Mouse (Mus musculus) forebrain, embryonic 11.5 days (tissue): ENCODE data around the gene Enox1. TPM values are rescaled to one million over a fixed set of nuclear protein-coding genes. Genes with fewer than 3 reads are reported as not detected.

ENCODE experiments used
- ATAC-seq: fragments of 200-750 bp; cut with Nextera tagmentation; replicated peaks from 2 replicates; pipeline ENCODE4 v1.8.0; 2017; ENCODE audit warnings: moderate TSS enrichment; ENCODE audit not compliant: low FRiP score
- DNase-seq: peaks from one replicate; pipeline ENCODE4 v3.0.0-alpha.2; 2017; ENCODE audit warnings: low spot score
- H3K27ac ChIP-seq: fragments of 300-500 bp; sonication (generic); 2 replicates; pipeline ENCODE4 v1.5.1; 2014; ENCODE audit warnings: low read depth, low read length
- H3K27me3 ChIP-seq: fragments of 300-500 bp; sonication (generic); 2 replicates; pipeline ENCODE4 v1.6.1; 2014; ENCODE audit warnings: mild to moderate bottlenecking, low read length, mixed read lengths; ENCODE audit not compliant: control insufficient read depth, insufficient read depth
- H3K36me3 ChIP-seq: fragments of 300-500 bp; sonication (generic); 2 replicates; pipeline ENCODE4 v1.6.1; 2014; ENCODE audit warnings: mild to moderate bottlenecking, low read length, moderate library complexity, mixed read lengths; ENCODE audit not compliant: control insufficient read depth, insufficient read depth
- H3K4me1 ChIP-seq: fragments of 300-500 bp; sonication (generic); replicated peaks from 2 replicates; pipeline ENCODE4 v1.6.1; 2014; ENCODE audit warnings: low read length, mixed read lengths; ENCODE audit not compliant: control insufficient read depth, insufficient read depth
- H3K4me2 ChIP-seq: fragments of 300-500 bp; sonication (generic); 2 replicates; pipeline ENCODE4 v1.6.1; 2014; ENCODE audit warnings: low read depth, mild to moderate bottlenecking, low read length, moderate library complexity, mixed read lengths; ENCODE audit not compliant: severe bottlenecking
- H3K4me3 ChIP-seq: fragments of 300-500 bp; sonication (generic); 2 replicates; pipeline ENCODE4 v1.5.1; 2014; ENCODE audit warnings: low read depth, low read length
- H3K9ac ChIP-seq: fragments of 300-500 bp; sonication (generic); 2 replicates; pipeline ENCODE4 v1.6.1; 2014; ENCODE audit warnings: low read length
- H3K9me3 ChIP-seq: fragments of 300-500 bp; sonication (generic); 2 replicates; pipeline ENCODE4 v1.6.1; 2016; ENCODE audit warnings: low read length, mixed read lengths; ENCODE audit not compliant: control insufficient read depth
- WGBS: fragments of 180-500 bp; shearing (Covaris S2); extraction: QIAGEN DNeasy Blood & Tissue Kit; methylation state at CpG from one replicate; pipeline ENCODE4 v1.1.7; 2014; 5-methylcytosine and 5-hydroxymethylcytosine counted together
- polyA plus RNA-seq: library from polyadenylated mRNA; unstranded; fragments of >200 nt; fragmentation: Nextera tagmentation; extraction: Ambion mirVana; gene quantifications from 2 replicates; pipeline ENCODE4 v1.2.1, GENCODE M21; 2014

The Enox1 gene
- polyA plus RNA-seq, 1 experiment from 2014 or later: 22.6 TPM

- 70% methylated on average over 11 of the region's 11 CpGs for WGBS
- Histone ChIP-seq H3K27me3 (no peaks in the 10 kb centered on the region), H3K4me1 (no peaks in the 10 kb centered on the region), H3K9ac (no peak overlapping the region), H3K27ac (no peak overlapping the region), H3K36me3 (no peaks in the 10 kb centered on the region), H3K4me2 (no peak overlapping the region), H3K4me3 (no peak overlapping the region), H3K9me3 (no peaks in the 10 kb centered on the region)
- ATAC-seq (no peak), DNase-seq (no peak)
Observed at GRCm38 (mm10) chr14:77343662-77344340, 187.2 kb downstream of the Enox1 start.

GRCm38 (mm10) chr14:77346296-77346695, 189.7 kb downstream of the Enox1 start:
- 91% methylated on average over 3 of the region's 3 CpGs for WGBS
- DNase-seq: no peak
- no peak overlapping the region for H3K4me3 ChIP-seq
- no peaks in the 10 kb centered on the region for H3K4me1 ChIP-seq
- H3K36me3 ChIP-seq: no peaks in the 10 kb centered on the region
- H3K4me2 ChIP-seq: no peak overlapping the region
- no peaks in the 10 kb centered on the region for H3K9me3 ChIP-seq
- H3K9ac ChIP-seq: no peak overlapping the region
- no peak overlapping the region for H3K27ac ChIP-seq
- ATAC-seq: no peak
- no peaks in the 10 kb centered on the region for H3K27me3 ChIP-seq

- H3K36me3 ChIP-seq: no peaks in the 10 kb centered on the region
- ATAC-seq: no peak
- no peak overlapping the region for H3K27ac ChIP-seq
- H3K9me3 ChIP-seq: no peaks in the 10 kb centered on the region
- no peak overlapping the region for H3K4me2 ChIP-seq
- no peaks in the 10 kb centered on the region for H3K4me1 ChIP-seq
- DNase-seq: no peak
- WGBS: 91% methylated on average over 2 of the region's 2 CpGs
- no peak overlapping the region for H3K9ac ChIP-seq
- no peak overlapping the region for H3K4me3 ChIP-seq
- H3K27me3 ChIP-seq: no peaks in the 10 kb centered on the region
Observed at GRCm38 (mm10) chr14:77351803-77352352, 195.3 kb downstream of the Enox1 start.

GRCm38 (mm10) chr14:77362662-77363061, 206.1 kb downstream of the Enox1 start:
- Histone ChIP-seq H3K9ac (no peak overlapping the region), H3K4me1 (no peaks in the 10 kb centered on the region), H3K36me3 (no peaks in the 10 kb centered on the region), H3K27ac (no peak overlapping the region), H3K9me3 (no peaks in the 10 kb centered on the region), H3K4me3 (no peak overlapping the region), H3K4me2 (no peak overlapping the region), H3K27me3 (no peaks in the 10 kb centered on the region)
- WGBS: 84% methylated on average over 4 of the region's 4 CpGs
- no peak for DNase-seq
- no peak for ATAC-seq

GRCm38 (mm10) chr14:77368411-77368810, 211.8 kb downstream of the Enox1 start:
- no peaks in the 10 kb centered on the region for H3K9me3 ChIP-seq
- no peak overlapping the region for H3K4me3 ChIP-seq
- no peak overlapping the region for H3K9ac ChIP-seq
- 82% methylated on average over 8 of the region's 8 CpGs for WGBS
- no peak overlapping the region for H3K27ac ChIP-seq
- DNase-seq (no peak), ATAC-seq (no peak)
- H3K27me3 ChIP-seq: no peaks in the 10 kb centered on the region
- no peaks in the 10 kb centered on the region for H3K4me1 ChIP-seq
- H3K36me3 ChIP-seq: no peaks in the 10 kb centered on the region
- no peak overlapping the region for H3K4me2 ChIP-seq

GRCm38 (mm10) chr14:77369070-77369469, 212.5 kb downstream of the Enox1 start:
- no peaks in the 10 kb centered on the region for H3K9me3 ChIP-seq
- DNase-seq (no peak), ATAC-seq (no peak)
- no peak overlapping the region for H3K27ac ChIP-seq
- no peak overlapping the region for H3K9ac ChIP-seq
- WGBS: 81% methylated on average over 2 of the region's 2 CpGs
- H3K4me3 ChIP-seq: no peak overlapping the region
- H3K4me2 ChIP-seq: no peak overlapping the region
- no peaks in the 10 kb centered on the region for H3K4me1 ChIP-seq
- no peaks in the 10 kb centered on the region for H3K27me3 ChIP-seq
- H3K36me3 ChIP-seq: no peaks in the 10 kb centered on the region

- no peak for ATAC-seq
- Histone ChIP-seq H3K4me2 (no peak overlapping the region), H3K4me3 (no peak overlapping the region), H3K9ac (no peak overlapping the region), H3K27me3 (no peaks in the 10 kb centered on the region), H3K27ac (no peak overlapping the region), H3K9me3 (no peaks in the 10 kb centered on the region), H3K4me1 (no peaks in the 10 kb centered on the region; the same call in 1 of the 2 replicates), H3K36me3 (no peaks in the 10 kb centered on the region)
- DNase-seq: no peak
- 89% methylated on average over 3 of the region's 3 CpGs for WGBS
Observed at GRCm38 (mm10) chr14:77370521-77370920, 214.0 kb downstream of the Enox1 start.

GRCm38 (mm10) chr14:77371977-77372376, 215.4 kb downstream of the Enox1 start:
- no peak overlapping the region for H3K4me3 ChIP-seq
- ATAC-seq: no peak
- H3K4me1 ChIP-seq: peaks cover under 1% of the 10 kb centered on the region; the same call in 1 of the 2 replicates
- no peaks in the 10 kb centered on the region for H3K36me3 ChIP-seq
- no peak for DNase-seq
- no peak overlapping the region for H3K27ac ChIP-seq
- WGBS: 68% methylated on average over 5 of the region's 5 CpGs
- no peak overlapping the region for H3K4me2 ChIP-seq
- no peaks in the 10 kb centered on the region for H3K9me3 ChIP-seq
- no peak overlapping the region for H3K9ac ChIP-seq
- H3K27me3 ChIP-seq: no peaks in the 10 kb centered on the region

GRCm38 (mm10) chr14:77373119-77373518, 216.6 kb downstream of the Enox1 start:
- H3K9ac ChIP-seq: no peak overlapping the region
- H3K9me3 ChIP-seq: no peaks in the 10 kb centered on the region
- H3K4me3 ChIP-seq: no peak overlapping the region
- peaks cover 5% of the 10 kb centered on the region; the same call in 1 of the 2 replicates for H3K4me1 ChIP-seq
- DNase-seq (no peak), ATAC-seq (no peak)
- H3K4me2 ChIP-seq: no peak overlapping the region
- no peaks in the 10 kb centered on the region for H3K36me3 ChIP-seq
- no peaks in the 10 kb centered on the region for H3K27me3 ChIP-seq
- 75% methylated on average over 3 of the region's 3 CpGs for WGBS
- H3K27ac ChIP-seq: no peak overlapping the region
